Mouse (Mus musculus) MEL (cell line): ENCODE measurements at regions not wholly inside any gene's neighbourhood (a gene's known extent, or its start where the extent isn't known, plus 50 kb on each side); places are given as distances from the start of the nearest gene placed in this dataset.

Source experiments
- CTCF ChIP-seq, 3 experiments: IDR thresholded peaks in 2 of 3; conservative IDR thresholded peaks in 1 of 3; 2 replicates each; pipeline ENCODE4 v1.5.1; 2011 to 2012; ENCODE audit warnings: low read length in 3 of 3, low read depth in 2 of 3, mild to moderate bottlenecking in 2 of 3, improper control_type of control experiment in 1 of 3, inconsistent platforms in 1 of 3, mixed read lengths in 1 of 3, moderate library complexity in 1 of 3; ENCODE audit not compliant: control insufficient read depth in 1 of 3, insufficient read depth in 1 of 3, poor library complexity in 1 of 3, severe bottlenecking in 1 of 3
- MAX ChIP-seq: IDR thresholded peaks from 2 replicates; pipeline ENCODE4 v1.6.1; 2011; ENCODE audit warnings: low read length, improper control_type of control experiment
- POLR2A ChIP-seq, 2 experiments: IDR thresholded peaks; 2 replicates each; pipeline ENCODE4 v1.6.1; 2011 to 2012; ENCODE audit warnings: low read length in 2 of 2, mild to moderate bottlenecking in 2 of 2, control low read depth in 1 of 2, improper control_type of control experiment in 1 of 2, low read depth in 1 of 2, moderate library complexity in 1 of 2; ENCODE audit not compliant: control insufficient read depth in 1 of 2, insufficient read depth in 1 of 2, poor library complexity in 1 of 2
- TCF12 ChIP-seq: IDR thresholded peaks from 2 replicates; pipeline ENCODE4 v1.6.1; 2014; ENCODE audit warnings: low read depth, mild to moderate bottlenecking, inconsistent platforms, low read length, improper control_type of control experiment, moderate library complexity
- ZMIZ1 ChIP-seq: IDR thresholded peaks from 2 replicates; pipeline ENCODE4 v1.6.1; 2012; ENCODE audit warnings: low read depth, mild to moderate bottlenecking, inconsistent platforms, low read length, improper control_type of control experiment, moderate library complexity

- no peak for TF ChIP-seq MAX
- no peak for TF ChIP-seq POLR2A (IDR thresholded peaks at IDR 0.05; ENCODE audit: control insufficient read depth in 1 of 2, insufficient read depth in 1 of 2, low read depth in 1 of 2, low read length in 2 of 2, poor library complexity in 1 of 2)
- TF ChIP-seq CTCF (IDR thresholded peaks at IDR 0.05 in 2 of 3, conservative IDR thresholded peaks at IDR 0.05 in 1 of 3; ENCODE audit: control insufficient read depth in 1 of 3, insufficient read depth in 1 of 3, low read depth in 2 of 3, low read length in 3 of 3, poor library complexity in 1 of 3, severe bottlenecking in 1 of 3): no peak
- no peak for TF ChIP-seq ZMIZ1
- no peak for TF ChIP-seq TCF12
Measured at GRCm38 (mm10) chr5:45121751-45122280, 322.3 kb upstream of the Ldb2 start.
